8 mouse cellular contexts compared by ENCODE assay signal in genomic region chr3:84048729-84049175, GRCm38 (mm10). TPM values are rescaled to one million over a fixed set of nuclear protein-coding genes. Genes with fewer than 3 reads are reported as not detected.
DNase-seq lines count a peak whose midpoint lies in the region; ATAC-seq lines count a peak whose summit lies in the region.

No protein-coding gene starts in this region.

- WGBS in hindbrain, embryonic 11.5 days, result 20% methylated on average over 9 of the region's 9 CpGs
- WGBS in hindbrain, embryonic 12.5 days, result 21% methylated on average over 9 of the region's 9 CpGs
- WGBS in embryonic facial prominence, embryonic 15.5 days, result 6% methylated on average over 9 of the region's 9 CpGs

- H3K27me3 ChIP-seq in hindbrain, embryonic 11.5 days (ENCODE audit: control insufficient read depth, insufficient read depth, low read length), result no peaks in the 10 kb centered on the region
- peaks cover 3% of the 10 kb centered on the region; the same call in 1 of the 2 replicates for H3K27me3 ChIP-seq in hindbrain, embryonic 12.5 days
- H3K27me3 ChIP-seq in embryonic facial prominence, embryonic 15.5 days, result no peaks in the 10 kb centered on the region

- H3K27ac ChIP-seq in hindbrain, embryonic 11.5 days (ENCODE audit: low read depth, low read length), result no peak overlapping the region
- no peak overlapping the region for H3K27ac ChIP-seq in hindbrain, embryonic 12.5 days
- H3K27ac ChIP-seq in embryonic facial prominence, embryonic 15.5 days (replicated peaks), result peak overlapping the region; percentile 79

- H3K9ac ChIP-seq in hindbrain, embryonic 11.5 days (ENCODE audit: low read depth, low read length), result no peak overlapping the region
- H3K9ac ChIP-seq in hindbrain, embryonic 12.5 days, result no peak overlapping the region
- H3K9ac ChIP-seq in embryonic facial prominence, embryonic 15.5 days, result no peak overlapping the region

- no peaks in the 10 kb centered on the region for H3K36me3 ChIP-seq in hindbrain, embryonic 11.5 days (ENCODE audit: control insufficient read depth, insufficient read depth, low read length)
- no peaks in the 10 kb centered on the region for H3K36me3 ChIP-seq in hindbrain, embryonic 12.5 days
- no peaks in the 10 kb centered on the region for H3K36me3 ChIP-seq in embryonic facial prominence, embryonic 15.5 days

- DNase-seq in hindbrain, embryonic 11.5 days (ENCODE audit: low spot score), result peak; percentile 17
- DNase-seq in heart, postnatal 14 days, result peak; percentile 58 to 65
- peak; percentile 33 for DNase-seq in lung, postnatal 25 days (ENCODE audit: low spot score)
- no peak for DNase-seq in spleen, postnatal 4 days (ENCODE audit: low spot score in 2 of 2)
- no peak for DNase-seq in frontal cortex, postnatal 36 days (ENCODE audit: low spot score in 2 of 2)
- no peak for DNase-seq in right cerebral cortex, postnatal 36 days (ENCODE audit: low spot score in 2 of 2)

- no peak overlapping the region for H3K4me3 ChIP-seq in hindbrain, embryonic 11.5 days (ENCODE audit: low read depth, low read length)
- no peak overlapping the region for H3K4me3 ChIP-seq in hindbrain, embryonic 12.5 days
- H3K4me3 ChIP-seq in embryonic facial prominence, embryonic 15.5 days (replicated peaks), result no peak overlapping the region

- H3K4me2 ChIP-seq in hindbrain, embryonic 11.5 days (replicated peaks; ENCODE audit: low read depth, low read length), result no peak overlapping the region
- no peak overlapping the region for H3K4me2 ChIP-seq in hindbrain, embryonic 12.5 days (replicated peaks)
- H3K4me2 ChIP-seq in embryonic facial prominence, embryonic 15.5 days (replicated peaks), result peak overlapping the region; percentile 23

- H3K9me3 ChIP-seq in hindbrain, embryonic 11.5 days (ENCODE audit: control insufficient read depth, low read length), result no peaks in the 10 kb centered on the region
- H3K9me3 ChIP-seq in hindbrain, embryonic 12.5 days (replicated peaks), result no peaks in the 10 kb centered on the region
- H3K9me3 ChIP-seq in embryonic facial prominence, embryonic 15.5 days (replicated peaks), result no peaks in the 10 kb centered on the region

- intact Hi-C loops in heart, postnatal 14 days (cut with DNase I), result no loop called here

- ATAC-seq in hindbrain, embryonic 11.5 days (ENCODE audit: low FRiP score), result no peak
- ATAC-seq in hindbrain, embryonic 12.5 days (ENCODE audit: low FRiP score), result no peak
- peak; percentile 88 for ATAC-seq in embryonic facial prominence, embryonic 15.5 days (ENCODE audit: insufficient number of reproducible peaks, low FRiP score, low TSS enrichment, low read depth)

- H3K4me1 ChIP-seq in hindbrain, embryonic 11.5 days (replicated peaks; ENCODE audit: control insufficient read depth, insufficient read depth, low read length), result no peaks in the 10 kb centered on the region
- H3K4me1 ChIP-seq in hindbrain, embryonic 12.5 days, result peaks cover 6% of the 10 kb centered on the region; the same call in 1 of the 2 replicates
- peaks cover 24% of the 10 kb centered on the region for H3K4me1 ChIP-seq in embryonic facial prominence, embryonic 15.5 days

RNA-seq across cellular contexts. Expression of gene Tmem131l, which starts 8.8 kb away (rescaled TPM):
- polyA plus RNA-seq in hindbrain, embryonic 11.5 days (2014; fragmentation: Nextera tagmentation; extraction: Ambion mirVana), result 75.8 and 89.0 TPM in 2 replicates
- polyA plus RNA-seq in hindbrain, embryonic 12.5 days (2016; fragmentation: Nextera tagmentation; extraction: Ambion mirVana), result 81.5 and 84.3 TPM in 2 replicates
- polyA plus RNA-seq in embryonic facial prominence, embryonic 15.5 days (2015; fragmentation: Nextera tagmentation; extraction: Ambion mirVana), result 56.8 and 60.5 TPM in 2 replicates
- 10 to 100 TPM; 31.4 to 33.6 TPM for total RNA-seq in heart, postnatal 14 days (2021)

Comparison
In these comparisons a context has a peak if more than half of its experiments do, and no peak if none do; other contexts are left out.
1. DNase-seq: peak in hindbrain, embryonic 11.5 days (single experiment), heart, postnatal 14 days (2 of 2) and lung, postnatal 25 days (single experiment); none in spleen, postnatal 4 days (0 of 2), frontal cortex, postnatal 36 days (0 of 2) and right cerebral cortex, postnatal 36 days (0 of 2).